Mouse (Mus musculus) heart, adult 11 months (tissue): ENCODE measurements around the gene Acaca.

Source experiments
- DNase-seq: peaks from one replicate; pipeline ENCODE4 v3.0.0; 2022

The Acaca gene

DNA sequence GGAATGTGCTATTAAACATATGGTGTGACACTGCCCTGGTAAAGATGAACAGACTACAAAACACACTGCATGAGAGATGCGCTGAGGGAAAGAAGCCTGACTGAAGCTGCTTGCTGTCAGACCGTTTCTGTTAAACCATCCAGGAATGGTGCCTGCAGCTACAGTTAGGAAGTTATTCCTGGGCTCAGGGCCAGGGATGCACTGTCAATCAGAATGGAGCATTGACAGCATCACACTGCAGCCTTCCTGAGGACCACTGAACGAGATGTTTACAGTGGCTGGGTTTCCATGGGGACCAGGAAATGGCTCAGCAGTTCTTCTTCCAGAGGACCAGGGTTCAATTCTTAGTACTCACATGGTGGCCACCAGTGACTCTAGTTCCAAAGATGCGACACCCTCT is 280.9 kb downstream of the Acaca start:
- no peak for DNase-seq

DNA sequence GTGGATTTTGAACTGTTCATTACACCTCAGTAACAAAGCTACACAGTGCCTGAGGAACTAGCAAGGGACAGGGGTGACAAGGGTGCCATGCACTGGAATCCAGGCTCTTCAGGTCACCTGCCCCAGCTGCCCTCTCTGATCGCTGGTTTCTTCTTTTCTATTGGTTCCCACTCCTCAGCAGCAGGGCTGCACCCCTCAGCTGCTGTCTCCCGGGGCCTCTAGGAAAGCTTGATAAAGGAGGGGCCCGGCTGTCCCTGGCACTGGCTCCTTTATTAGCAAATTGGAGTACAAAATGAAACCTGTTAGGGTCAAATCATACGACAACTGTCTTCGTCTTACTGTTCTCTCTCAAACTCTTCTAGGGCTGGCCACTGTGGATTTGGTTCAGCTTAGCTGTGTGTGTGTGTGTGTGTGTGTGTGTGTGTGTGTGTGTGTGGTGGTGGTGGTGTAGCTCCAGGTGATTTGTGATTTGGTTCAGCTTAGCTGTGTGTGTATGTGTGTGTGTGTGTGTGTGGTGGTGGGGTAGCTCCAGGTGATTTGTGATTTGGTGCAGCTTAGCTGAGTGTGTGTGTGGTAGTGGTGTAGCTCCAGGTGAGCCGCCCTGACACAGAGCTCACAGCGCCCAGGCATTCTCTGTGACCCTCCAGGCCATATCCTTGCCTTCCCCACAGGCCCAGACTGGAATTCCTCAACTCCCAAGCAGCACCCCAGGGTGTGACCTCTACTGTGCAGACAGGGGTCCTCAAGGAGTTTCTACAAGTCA is 281.6 kb downstream of the Acaca start:
- DNase-seq = no peak

DNA sequence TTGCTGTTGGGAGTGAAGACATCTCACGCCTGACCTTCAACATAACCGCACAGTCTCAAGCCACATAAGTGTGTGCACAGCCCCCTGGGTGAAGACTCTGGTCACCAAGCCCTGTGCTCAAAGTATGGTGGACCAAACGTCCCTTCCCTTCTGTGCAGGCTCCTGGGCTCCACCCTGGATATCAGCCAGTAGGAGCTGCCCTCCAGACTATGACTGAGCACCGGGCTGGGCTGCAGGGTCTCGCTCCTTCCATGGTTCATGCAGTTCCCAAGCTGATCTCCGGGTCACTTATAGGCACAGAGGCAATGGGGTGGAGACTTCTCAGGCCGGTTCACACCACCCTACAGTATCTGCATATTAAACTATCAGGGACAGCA is 282.2 kb downstream of the Acaca start:
- no peak for DNase-seq

DNA sequence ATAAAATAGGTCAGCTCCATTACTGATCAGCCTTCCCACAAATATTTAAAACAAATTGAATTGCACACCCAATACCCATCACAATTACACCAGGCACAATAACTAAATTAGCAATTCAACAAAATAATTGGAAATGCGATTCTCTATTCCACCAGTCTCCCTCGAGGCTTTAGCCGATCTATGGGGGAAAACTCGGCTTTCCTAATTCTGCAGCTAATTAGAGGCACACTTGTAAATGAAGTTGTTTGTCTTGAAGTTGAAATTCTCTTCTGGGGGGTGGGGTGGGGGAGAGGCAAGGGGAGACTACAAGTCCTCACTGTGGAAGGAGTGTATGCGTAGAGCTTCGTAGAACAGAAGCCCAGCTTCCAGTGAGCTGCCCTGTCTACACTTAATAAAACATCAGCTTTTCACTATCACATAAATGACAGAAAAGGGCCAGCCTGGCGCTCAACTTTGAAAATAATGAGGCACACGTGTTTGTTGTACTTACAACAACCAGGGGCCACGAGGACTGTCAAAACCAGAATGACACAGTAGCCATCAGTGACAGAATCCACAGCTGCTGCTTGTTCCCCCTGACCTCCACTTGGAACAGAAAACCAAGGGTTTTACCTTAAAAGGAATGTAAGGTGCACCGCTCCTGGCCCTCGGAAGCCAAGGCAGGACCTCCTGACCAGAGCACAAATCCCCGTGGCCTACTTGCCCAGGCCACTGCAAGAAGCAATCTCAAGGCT is 282.9 kb downstream of the Acaca start:
- DNase-seq = no peak

DNA sequence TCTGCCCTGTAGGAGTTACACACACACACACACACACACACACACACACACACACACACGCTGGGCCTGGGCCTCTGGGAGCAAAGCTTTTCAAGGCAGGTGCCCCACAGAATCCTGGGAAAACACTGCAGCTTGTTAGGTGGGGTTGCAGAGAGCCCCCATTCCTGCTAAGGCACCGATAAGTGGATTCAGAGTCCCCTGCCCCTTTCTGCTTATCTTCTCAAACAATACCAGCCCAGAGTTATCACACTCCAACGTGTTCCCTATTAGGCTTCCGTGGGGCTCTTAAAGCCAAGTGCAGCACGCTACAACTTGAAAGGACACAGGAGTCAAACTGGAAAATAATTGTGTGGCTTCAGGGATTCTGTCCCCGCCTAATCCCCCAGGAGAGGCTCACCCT is 283.6 kb downstream of the Acaca start:
- DNase-seq = no peak

DNA sequence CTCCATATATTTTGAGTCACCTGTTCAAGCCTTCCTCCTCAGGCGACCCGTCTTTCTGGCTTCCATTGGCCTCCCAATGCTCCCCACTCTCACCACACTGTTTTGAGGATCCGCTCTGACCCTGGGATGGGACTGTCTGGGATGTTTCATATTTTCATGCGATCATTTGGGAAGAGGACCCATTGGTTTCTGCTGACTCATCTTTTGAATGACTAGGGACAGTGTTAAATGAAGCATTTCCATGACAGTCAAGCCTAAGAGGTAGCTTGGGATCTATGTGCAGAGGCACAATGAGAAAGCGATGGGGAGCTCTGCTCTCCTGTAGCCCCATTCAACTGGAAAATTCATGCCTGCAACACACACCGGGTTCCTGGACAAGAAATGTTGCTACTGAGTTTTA is 291.3 kb downstream of the Acaca start:
- no peak for DNase-seq

DNA sequence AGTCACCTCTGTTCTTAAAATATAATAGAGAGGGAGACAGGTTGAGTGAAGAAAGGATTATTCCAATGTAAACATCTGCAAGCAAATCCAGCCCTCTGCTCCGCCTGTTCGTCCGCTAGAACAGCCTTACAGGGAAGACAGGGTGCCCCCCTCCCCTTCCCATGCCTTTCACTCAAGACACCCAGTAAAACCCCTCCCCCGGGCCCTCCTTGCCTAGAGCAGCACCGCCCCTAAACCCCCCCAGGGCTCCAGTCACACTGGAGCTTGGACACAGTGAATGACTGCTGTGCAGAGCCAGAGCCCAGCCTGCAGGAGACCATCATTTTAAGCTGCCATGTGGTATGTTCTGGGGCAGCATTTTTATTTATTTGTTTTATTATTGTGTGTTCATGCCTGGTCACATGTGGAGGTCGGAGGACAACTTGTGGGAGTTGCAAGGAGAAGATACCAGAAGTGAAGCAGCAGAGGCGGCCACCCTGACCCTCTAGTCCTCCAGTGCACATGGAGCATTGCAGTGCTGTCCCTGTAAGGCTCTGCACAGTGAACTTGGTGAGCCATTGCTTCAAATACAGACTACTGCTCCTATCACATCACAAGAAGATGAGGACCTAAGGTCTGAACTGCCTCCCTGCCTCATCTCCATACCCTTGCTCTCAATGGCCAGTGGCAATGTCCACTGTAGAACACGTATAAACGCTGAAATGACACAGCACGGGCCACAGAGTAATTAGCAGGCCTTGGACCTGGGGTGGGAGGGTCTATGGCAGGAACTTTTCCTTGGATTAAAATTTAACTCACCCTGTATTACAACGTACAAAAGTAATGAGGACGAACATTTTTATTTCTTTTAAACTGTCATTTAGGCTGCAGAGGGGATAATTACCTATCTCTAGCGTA is 296.5 kb downstream of the Acaca start:
- no peak for DNase-seq

DNA sequence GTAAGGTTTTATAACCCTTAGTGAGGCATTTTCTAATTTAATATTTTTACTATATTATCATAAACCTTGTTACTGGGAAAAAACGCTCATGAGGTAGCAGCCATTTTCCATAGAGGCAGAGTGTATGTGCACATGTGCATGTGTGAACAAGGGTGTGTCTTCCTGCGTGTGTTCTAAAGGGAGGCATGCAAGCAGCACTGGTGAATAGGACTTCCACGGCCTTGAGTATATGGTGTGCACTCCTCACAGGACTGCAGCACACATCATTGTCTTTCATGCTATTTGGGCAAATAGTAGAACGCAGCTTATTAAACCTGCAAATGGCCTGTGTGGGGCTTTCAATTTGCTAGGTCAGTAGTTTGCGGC is 297.1 kb downstream of the Acaca start:
- no peak for DNase-seq

DNA sequence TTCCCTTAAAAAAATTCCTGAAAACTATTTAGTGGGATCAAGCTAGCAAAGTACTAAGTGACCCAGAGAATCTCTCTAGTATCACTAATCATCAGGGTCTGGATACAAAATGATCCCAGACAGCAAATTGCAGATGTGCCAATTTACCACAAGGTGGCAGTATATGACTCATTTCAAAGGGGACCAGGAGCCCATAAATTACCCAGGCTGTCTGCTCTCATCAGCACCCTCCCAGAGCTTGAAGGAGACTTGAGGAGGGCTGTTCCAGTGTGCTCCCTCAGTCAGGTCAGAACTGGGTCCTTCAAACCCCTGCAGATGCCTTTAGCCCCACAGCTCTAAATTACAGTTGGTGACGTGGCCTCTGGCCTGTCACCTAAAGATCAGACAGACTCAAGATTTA is 300.1 kb downstream of the Acaca start:
- DNase-seq = peak; percentile 90

DNA sequence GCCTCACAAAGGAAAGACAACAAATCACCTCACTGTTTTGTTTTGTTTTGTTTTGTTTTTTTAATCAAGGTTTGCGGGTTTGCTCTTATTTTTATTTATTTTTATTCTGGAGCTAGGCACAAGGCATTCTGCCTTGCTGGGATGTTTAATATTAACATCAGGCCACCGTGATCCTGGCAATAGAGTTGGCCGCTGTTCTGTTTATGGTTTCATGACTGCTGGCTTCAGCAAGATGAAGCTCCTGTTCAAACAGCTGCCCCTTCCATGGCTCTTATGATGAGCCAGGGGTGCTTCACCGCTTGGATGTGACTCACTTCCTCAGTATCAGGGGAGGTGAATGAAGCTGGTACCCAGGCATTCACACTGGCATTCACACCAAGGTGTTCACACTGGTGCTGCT is 300.9 kb downstream of the Acaca start:
- DNase-seq = peak; percentile 64

DNA sequence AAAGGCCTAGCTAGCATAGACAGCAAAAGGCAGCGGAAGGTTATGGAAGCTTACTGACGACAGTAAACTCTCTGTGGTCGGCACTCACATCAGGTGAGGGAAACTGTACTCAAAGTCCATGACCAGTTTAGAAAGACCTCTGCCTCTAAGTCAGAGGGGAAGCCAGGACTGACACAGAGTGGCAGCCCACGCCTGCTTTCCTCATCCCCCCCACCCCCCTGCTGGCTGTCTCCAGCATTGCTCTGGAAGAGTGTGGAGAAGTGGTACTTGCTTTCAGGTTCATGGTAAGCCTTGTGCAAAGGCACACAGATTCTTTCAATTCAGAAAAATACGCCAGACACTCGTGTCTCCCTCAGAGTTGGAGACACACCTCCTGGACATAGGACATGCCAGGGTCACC is 305.4 kb downstream of the Acaca start:
- no peak for DNase-seq

DNA sequence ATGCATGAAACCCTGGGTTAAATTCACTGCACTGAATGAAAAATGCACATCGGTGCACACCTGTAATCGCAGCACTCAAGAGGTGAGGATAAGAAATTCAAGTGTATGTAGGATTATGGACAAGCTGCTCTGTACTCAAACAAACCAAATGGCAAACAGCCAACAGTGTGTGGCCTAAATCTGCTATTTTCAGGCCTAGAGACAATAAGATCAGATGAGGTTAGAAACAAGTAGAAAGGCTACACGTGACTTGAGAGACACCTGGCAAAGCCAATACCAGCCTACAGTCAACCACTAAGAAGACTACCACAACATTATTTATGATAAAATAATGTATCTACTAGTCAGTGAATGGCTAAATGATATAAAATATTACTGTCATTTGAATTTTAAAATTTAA is 310.9 kb downstream of the Acaca start:
- DNase-seq = peak; percentile 78

DNA sequence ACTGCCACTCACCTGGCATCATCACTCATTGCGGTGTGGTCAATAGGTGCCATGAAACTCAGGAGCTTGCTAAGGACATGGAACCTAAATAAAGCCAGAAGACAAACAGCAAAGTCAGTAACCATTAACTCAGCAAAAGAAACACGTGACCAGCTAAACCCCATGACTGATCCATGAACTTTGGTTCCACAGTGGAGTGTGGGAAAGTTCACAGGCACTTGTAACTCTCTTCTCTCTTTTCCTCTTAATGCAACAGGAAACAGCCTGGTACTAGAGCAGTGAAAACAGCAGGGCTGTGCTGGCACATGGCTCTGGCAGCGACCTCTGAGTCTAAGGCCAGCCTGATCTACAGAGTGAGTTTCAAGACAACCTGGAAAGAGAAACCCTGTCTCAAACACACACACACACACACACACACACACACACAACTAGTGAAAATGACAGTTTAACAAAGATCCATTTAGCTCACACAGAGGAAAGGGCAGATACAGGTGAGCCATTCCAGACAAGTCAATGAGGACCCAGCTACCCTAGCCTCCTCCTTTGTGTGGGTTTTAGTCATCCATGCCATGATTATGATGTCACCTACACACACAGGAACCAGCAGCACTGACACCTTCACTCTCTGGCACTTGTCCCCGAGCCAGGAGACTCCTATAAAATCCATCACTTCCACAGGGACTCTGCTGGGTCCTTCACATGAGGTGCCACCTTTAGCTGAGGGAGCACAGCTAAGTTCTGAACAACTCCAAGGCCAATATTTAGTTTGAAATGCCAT is 313.3 kb downstream of the Acaca start:
- peak; percentile 84 for DNase-seq
